Mouse (Mus musculus): ENCODE data around the gene Chl1. TPM values are rescaled to one million over a fixed set of nuclear protein-coding genes. Genes with fewer than 3 reads are reported as not detected.

Gene Chl1
- total RNA-seq (2021), result under 1 TPM; 0.10 to 0.41 TPM

DNA sequence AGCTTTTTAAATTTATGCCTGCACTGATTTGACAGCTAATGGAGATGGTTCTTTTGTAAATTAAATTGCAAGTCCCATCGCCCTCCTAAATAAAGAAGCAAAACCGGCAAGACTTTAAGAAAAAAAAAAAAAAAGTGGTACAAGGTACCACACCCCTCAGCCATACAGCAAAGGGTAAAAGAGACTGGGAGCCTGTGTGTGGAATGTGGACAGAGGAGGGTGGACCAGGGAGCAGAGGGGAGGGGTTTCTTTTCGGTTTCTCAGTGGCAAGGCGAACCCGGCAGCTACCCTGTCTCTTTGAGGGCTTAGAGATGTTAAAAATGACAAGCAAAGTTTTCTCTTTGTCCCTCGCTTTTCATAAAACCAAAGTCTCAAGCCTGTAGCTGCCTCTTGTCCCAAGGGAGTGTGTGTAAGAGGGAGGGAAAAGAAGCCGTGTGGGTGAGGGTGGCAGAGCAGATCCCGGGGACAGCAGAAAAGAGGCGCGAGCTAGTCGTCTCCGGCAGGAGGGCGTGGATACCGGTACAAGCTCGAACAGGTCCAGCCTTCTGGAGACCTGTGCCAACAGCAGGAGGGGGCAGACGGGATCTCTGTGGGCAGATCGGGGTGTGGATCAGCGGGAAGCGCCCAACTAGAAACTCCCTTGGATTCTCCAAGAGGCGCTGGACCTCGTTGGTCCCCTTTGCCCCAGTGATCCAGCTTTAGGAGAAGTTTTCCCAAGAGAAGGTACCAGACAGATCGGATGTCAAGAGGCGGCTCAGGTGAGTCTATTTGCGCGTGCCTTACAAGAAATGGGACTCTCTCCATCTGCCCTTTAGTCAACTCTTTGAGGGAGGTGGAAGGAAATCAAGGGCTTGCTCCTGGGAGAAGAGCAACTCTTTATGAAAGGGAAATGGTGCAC lies at the start of gene Chl1:
TSS of gene Chl1 (plus strand) at position 195 of the 898 bp plus-strand sequence.
- no peak for DNase-seq

DNA sequence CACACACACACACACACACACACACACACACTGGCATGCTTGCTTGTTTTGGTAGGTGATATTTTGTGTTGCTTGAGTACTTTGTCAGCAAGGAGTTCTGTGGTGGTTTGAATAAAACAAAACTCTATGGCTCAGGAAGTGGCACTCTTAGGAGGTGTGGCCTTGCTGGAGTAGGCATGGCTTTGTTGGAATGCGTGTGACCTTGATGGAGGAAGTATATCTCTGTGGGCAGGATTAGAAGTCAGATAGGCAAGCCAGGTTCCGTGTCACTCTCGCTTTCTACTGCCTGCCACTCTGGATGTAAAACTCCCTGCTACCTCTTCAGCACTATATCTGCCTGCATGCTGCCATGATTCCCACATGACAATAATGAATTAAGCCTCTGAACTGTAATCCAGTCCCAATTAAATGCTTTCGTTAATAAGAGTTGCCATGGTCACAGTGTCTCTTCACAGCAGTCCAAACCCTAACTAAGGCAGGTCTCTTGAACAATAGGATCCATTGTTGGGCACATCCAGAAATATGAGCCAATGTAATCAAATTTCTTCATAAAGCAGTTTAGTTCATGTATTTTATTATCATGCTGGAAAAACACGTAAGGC lies 44.8 kb upstream of the Chl1 start:
- DNase-seq, result no peak

GRCm38 (mm10) chr6:103473316-103473715 lies 37.1 kb upstream of the Chl1 start:
- DNase-seq, result no peak

DNA sequence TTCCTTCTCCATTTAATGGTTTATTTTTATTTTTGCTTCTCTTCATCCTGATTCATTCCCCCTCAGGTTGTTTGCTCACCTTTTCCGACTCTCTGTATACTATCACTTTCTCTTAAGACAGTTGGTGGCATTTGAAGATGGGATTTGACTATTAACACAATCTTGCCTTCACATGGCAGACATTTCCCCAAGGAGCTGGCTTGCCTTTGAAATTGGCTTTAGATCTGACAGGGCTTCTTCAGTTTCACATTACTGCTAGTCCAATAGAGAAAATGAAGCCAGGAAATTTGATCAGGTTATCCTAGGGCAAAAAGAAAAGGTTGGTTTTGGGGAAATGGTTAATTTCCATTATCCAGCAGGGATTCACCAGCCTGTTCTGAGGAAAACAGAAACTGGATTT lies 23.2 kb upstream of the Chl1 start:
- DNase-seq, result no peak

GRCm38 (mm10) chr6:103498404-103498803 lies 12.0 kb upstream of the Chl1 start:
- no peak for DNase-seq

GRCm38 (mm10) chr6:103504065-103504464 lies 6.3 kb upstream of the Chl1 start:
- no peak for DNase-seq

DNA sequence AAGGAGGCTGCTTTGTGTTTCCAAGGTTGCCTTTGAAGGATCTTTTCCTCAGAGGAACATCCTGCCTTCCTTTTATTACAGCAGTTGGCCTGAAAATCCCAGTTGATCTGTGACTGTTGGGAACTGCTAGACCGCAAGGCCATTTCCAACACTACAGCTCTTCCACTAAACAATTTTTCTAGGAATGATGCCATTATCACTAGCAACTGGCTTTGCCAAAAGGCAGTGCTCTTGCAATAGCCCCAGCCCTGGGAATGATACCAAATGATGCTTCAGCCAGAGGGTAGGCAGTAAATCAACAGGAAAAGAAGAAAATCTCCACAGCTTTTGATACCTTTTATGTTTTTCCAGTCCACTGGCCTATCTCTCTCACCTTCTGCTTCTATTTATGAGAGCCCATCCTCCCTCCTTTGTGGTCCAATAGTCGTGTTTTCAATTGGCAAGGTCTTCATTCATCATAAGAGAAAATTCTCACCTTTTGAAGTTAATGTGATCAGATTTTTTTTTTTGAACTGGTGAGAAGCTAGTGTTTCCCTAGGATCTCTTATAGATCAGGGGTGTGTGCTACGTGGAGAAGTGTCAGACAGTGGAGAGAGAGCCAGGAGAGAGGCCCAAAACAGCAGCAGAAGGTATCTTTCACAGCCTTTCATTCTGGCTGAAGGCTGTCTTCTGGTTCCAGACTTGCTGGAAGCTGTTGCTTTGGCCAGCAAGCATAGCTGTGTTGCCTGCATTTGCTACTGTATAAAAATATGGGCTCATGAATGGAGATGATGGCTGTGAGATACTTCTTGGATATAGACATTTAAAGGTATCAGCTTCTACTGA lies 2.4 kb upstream of the Chl1 start:
- no peak for DNase-seq

DNA sequence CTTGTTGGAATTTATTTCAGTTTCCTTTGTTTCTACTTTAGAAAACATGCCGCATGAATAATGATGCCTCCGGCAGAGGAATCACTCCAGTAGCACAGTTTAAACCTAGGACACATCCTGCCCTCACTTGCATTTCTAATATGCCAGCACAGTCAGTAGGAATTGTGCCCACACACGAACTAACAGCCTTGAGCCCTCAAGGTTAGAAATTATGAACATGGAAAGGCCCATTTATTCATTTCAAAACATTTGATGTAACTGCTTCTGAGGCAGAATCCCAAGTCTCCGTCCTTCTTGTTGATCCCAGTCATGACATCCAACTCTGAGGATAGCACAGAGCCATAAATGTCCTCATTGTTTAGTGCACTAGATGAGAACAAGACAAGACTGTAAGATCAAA lies 790 bp upstream of the Chl1 start:
- no peak for DNase-seq

- no peak for DNase-seq
These were observed 1.0 kb downstream of the Chl1 start for GRCm38 (mm10) chr6:103511290-103511971.

GRCm38 (mm10) chr6:103511972-103512565 lies 1.7 kb downstream of the Chl1 start:
- no peak for DNase-seq

GRCm38 (mm10) chr6:103512911-103513321 lies 2.5 kb downstream of the Chl1 start:
- no peak for DNase-seq

GRCm38 (mm10) chr6:103513621-103514241 lies 3.3 kb downstream of the Chl1 start:
- DNase-seq, result no peak

DNA sequence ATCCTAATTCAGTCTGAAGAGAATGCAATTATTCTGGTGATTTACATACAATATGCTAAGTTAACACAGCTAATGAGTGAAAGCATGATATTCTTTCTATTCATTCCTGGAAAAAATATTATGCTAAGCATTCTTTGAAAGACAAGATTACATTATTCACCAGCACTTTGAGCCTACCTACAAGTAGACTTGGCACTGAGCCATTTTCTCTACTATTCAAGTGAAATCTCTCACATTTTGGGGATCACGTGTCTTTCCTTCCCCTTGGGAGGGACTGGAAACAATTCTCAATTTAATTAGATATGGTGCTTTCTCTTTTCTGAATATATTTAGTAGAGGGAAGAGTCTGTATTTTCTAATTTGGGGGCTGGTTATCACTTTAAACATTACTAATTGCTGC lies 4.0 kb downstream of the Chl1 start:
- no peak for DNase-seq

DNA sequence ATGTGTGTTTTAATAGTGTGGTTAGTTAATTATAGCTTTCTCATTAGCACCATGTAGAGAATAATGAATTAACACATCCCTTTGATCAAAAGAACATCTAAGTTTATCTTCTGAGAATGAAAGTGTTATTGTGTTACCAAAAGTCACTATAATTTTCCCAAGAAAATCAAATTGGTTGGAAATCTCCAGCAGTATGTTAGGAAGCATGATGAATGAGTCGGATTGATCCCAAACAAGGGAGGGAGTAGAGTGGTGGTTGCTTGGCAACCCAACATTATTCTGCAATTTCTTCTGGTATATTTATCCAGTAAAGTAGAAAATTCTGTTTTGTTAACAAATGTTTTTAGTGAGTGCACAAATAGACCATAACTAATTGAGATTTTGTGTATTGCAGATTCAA lies 4.4 kb downstream of the Chl1 start:
- no peak for DNase-seq

DNA sequence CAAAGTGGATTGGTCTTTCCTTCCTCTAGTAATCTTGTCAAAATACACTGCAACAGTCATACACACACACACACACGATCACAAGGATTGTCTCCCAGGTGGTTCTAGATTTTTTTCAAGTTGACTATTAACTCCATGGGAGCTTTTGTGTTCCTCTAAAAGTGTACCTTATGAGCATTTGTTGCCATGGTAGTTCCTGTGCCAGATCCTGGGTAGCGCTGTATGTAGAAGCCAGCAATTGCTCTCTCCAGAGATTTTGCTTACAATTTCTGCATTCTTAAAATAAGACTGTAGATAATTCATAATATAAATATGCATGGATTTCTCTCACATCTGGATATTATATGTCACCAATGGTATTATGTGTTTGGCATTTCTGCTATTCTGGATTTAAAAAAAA lies 9.2 kb downstream of the Chl1 start:
- DNase-seq, result no peak

DNA sequence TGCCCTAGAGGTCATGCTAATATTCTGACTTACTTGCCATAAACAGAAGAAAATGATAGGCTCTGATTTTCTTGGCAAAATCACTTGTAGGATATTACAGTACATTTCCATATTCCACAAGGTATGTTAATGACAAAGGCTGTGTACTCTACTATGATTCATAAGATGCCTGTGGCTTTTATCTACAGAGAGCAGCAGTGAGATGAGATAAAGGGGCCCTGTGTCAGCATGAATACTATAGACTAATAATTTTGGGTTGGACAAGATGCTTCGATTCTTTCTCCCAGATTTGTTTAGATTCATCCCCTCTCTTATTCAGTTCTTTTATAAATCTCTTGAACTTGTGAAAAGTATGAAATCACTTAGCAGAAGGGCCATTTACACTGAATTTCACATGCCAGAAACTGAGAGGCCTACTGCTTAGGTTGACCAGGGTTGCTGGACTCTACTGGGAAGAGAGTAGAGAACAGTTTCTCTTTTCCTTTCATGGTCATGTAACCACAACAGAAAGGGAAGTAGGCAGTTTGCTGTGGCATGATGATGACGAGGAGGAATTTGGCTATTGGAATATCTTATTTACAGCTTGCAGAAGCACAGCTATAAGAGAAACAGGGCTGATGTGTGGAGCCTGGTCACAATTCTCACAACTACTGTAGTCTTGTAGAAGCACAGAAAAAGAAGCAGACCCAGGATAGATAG lies 15.1 kb downstream of the Chl1 start:
- no peak for DNase-seq

DNA sequence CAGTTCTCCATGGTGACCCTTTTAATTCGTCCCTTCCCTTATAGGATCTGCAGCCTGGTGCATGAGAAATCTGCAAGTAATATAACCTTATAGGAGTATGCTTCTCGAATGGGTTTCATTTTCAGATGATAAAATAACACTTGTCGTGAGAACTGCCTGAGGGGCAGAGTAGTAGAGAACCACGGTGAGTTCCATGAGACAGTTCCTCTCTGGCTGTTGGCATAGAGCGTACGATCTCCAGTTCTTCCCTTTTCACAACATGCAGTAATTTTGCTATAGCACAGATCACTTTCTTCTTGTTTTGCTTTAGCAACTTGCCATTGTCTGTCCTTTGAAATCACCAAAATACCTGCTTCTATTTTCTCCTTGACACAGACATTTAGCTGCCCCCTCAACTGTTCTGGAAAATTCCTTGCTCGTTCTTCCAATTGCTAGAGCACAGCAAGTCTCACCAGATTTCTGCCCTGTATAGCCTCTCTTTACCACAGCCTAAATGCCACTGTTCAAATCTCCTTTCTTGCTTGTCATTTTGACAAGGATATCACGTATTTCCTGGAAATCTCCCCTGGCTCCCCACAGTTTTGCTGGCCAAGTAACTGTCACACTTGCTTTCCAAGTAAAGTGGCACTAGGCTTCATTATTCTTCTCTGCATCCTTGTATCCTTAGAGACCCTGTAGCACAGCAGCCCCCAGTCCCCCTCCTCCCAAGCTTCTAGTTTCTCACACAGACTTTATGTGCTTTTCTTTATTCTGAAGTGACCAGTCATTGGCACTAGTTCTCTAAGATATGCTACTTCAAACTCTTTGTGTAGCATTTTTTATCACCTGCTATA lies 16.8 kb downstream of the Chl1 start:
- DNase-seq, result no peak

- no peak for DNase-seq
These were observed 22.7 kb downstream of the Chl1 start for GRCm38 (mm10) chr6:103533048-103533447.

DNA sequence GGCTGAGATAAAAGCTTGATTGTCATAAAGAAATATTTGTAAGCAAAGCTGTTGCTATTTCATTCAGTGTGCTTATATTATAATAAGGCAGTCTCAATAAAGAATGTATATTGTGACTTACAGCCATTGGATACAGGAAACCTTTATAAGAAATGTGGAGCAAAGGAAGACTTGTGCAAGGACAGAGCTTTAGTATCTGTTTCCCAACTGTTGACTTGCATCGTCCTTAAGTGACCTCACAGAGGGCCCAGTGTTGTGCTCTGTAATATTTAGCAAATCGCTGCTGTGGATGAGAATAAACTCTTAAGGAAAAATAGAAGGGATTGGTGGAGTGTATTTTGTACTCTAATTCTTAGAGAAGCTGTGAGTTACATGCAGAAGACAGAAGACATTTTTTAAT lies 23.6 kb downstream of the Chl1 start:
- no peak for DNase-seq

DNA sequence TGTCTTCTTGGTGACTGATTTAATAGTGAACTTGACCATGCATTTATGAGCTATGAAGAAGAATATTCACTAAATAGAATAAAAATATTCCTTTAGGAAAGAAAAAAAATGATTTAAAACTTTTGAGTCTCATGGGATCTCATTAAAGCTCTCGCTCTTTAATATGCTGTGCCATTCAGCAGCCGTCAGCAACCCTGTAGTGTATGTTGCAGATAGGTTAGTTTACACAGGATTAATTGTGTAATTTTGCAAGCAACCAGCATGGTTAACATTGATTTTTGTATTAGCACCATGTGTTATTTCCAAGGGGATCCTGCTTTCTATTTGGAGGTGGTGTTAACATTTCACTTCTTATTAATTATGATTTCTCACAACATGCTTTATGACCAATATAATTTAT lies 32.2 kb downstream of the Chl1 start:
- no peak for DNase-seq

Measured in heart, postnatal 4 days (tissue).